Mouse (Mus musculus): ENCODE measurements at regions not wholly inside any gene's neighbourhood (a gene's known extent, or its start where the extent isn't known, plus 50 kb on each side); places are given as distances from the start of the nearest gene placed in this dataset.

- Histone ChIP-seq H3K9me3 (0 out of 2 replicates have a peak, but pooled peaks cover 4% of the 10 kb centered on the region), H3K36me3 (no peaks in the 10 kb centered on the region), H3K4me2 (no peak overlapping the region), H3K9ac (no peak overlapping the region), H3K27me3 (no peaks in the 10 kb centered on the region), H3K4me1 (replicated peaks) (no peaks in the 10 kb centered on the region), H3K4me3 (no peak overlapping the region), H3K27ac (replicated peaks) (no peak overlapping the region)
- no peak for ATAC-seq (ENCODE audit: low FRiP score, low read depth)
- 95% methylated on average over 2 of the region's 2 CpGs for WGBS
These were observed 55.3 kb upstream of the Spaca1 start for GRCm38 (mm10) chr4:34105251-34105650.

GRCm38 (mm10) chr4:34114323-34114722, 64.3 kb upstream of the Spaca1 start:
- ATAC-seq (ENCODE audit: low FRiP score, low read depth), result no peak
- Histone ChIP-seq H3K27me3 (no peaks in the 10 kb centered on the region), H3K4me3 (no peak overlapping the region), H3K27ac (replicated peaks) (no peak overlapping the region), H3K9ac (no peak overlapping the region), H3K4me1 (replicated peaks) (no peaks in the 10 kb centered on the region), H3K4me2 (no peak overlapping the region), H3K9me3 (no peaks in the 10 kb centered on the region), H3K36me3 (no peaks in the 10 kb centered on the region)
- 42% methylated on average over 6 of the region's 6 CpGs for WGBS

GRCm38 (mm10) chr4:34117086-34117485, 67.1 kb upstream of the Spaca1 start:
- no peak overlapping the region for H3K4me3 ChIP-seq
- ATAC-seq (ENCODE audit: low FRiP score, low read depth), result no peak
- H3K9me3 ChIP-seq, result no peaks in the 10 kb centered on the region
- H3K27ac ChIP-seq (replicated peaks), result no peak overlapping the region
- 69% methylated on average over 1 of the region's 1 CpGs for WGBS
- no peaks in the 10 kb centered on the region for H3K4me1 ChIP-seq (replicated peaks)
- no peaks in the 10 kb centered on the region for H3K36me3 ChIP-seq
- H3K4me2 ChIP-seq, result no peak overlapping the region
- H3K27me3 ChIP-seq, result no peaks in the 10 kb centered on the region
- H3K9ac ChIP-seq, result no peak overlapping the region

GRCm38 (mm10) chr4:34122959-34123520, 73.0 kb upstream of the Spaca1 start:
- Histone ChIP-seq H3K36me3 (no peaks in the 10 kb centered on the region), H3K9ac (no peak overlapping the region), H3K4me3 (no peak overlapping the region), H3K27ac (replicated peaks) (no peak overlapping the region), H3K9me3 (no peaks in the 10 kb centered on the region), H3K4me1 (replicated peaks) (no peaks in the 10 kb centered on the region), H3K27me3 (no peaks in the 10 kb centered on the region), H3K4me2 (no peak overlapping the region)
- no peak for ATAC-seq (ENCODE audit: low FRiP score, low read depth)
- WGBS, result 86% methylated on average over 9 of the region's 9 CpGs

- no peaks in the 10 kb centered on the region for H3K36me3 ChIP-seq
- WGBS, result 52% methylated on average over 4 of the region's 4 CpGs
- no peak overlapping the region for H3K4me3 ChIP-seq
- no peak overlapping the region for H3K9ac ChIP-seq
- no peak overlapping the region for H3K4me2 ChIP-seq
- no peak overlapping the region for H3K27ac ChIP-seq (replicated peaks)
- H3K9me3 ChIP-seq, result no peaks in the 10 kb centered on the region
- H3K4me1 ChIP-seq (replicated peaks), result no peaks in the 10 kb centered on the region
- no peak for ATAC-seq (ENCODE audit: low FRiP score, low read depth)
- H3K27me3 ChIP-seq, result no peaks in the 10 kb centered on the region
These were observed 78.2 kb upstream of the Spaca1 start for GRCm38 (mm10) chr4:34128224-34128623.

GRCm38 (mm10) chr4:34146133-34146867, 96.3 kb upstream of the Spaca1 start:
- H3K4me1 ChIP-seq (replicated peaks), result 0 out of 2 replicates have a peak, but pooled peaks cover 1% of the 10 kb centered on the region
- WGBS, result 78% methylated on average over 2 of the region's 2 CpGs

GRCm38 (mm10) chr4:34148956-34149739, 99.2 kb upstream of the Spaca1 start:
- WGBS, result 68% methylated on average over 5 of the region's 5 CpGs
- Histone ChIP-seq H3K36me3 (no peaks in the 10 kb centered on the region), H3K9ac (no peak overlapping the region), H3K27me3 (no peaks in the 10 kb centered on the region), H3K4me3 (no peak overlapping the region), H3K4me1 (replicated peaks) (0 out of 2 replicates have a peak, but pooled peaks cover 9% of the 10 kb centered on the region), H3K4me2 (no peak overlapping the region), H3K9me3 (no peaks in the 10 kb centered on the region), H3K27ac (replicated peaks) (no peak overlapping the region)
- no peak for ATAC-seq (ENCODE audit: low FRiP score, low read depth)

More at GRCm38 (mm10) chr4:34146133-34146867, 96.3 kb upstream of the Spaca1 start:
- Histone ChIP-seq H3K27me3 (no peaks in the 10 kb centered on the region), H3K36me3 (no peaks in the 10 kb centered on the region), H3K27ac (replicated peaks) (no peak overlapping the region), H3K4me3 (no peak overlapping the region), H3K4me2 (no peak overlapping the region), H3K9ac (no peak overlapping the region), H3K9me3 (no peaks in the 10 kb centered on the region)
- peak; percentile 38; the same call in 1 of the 2 replicates for ATAC-seq (ENCODE audit: low FRiP score, low read depth)

GRCm38 (mm10) chr4:34151605-34152347, 101.8 kb upstream of the Spaca1 start:
- Histone ChIP-seq H3K27ac (replicated peaks) (no peak overlapping the region; the same call in 1 of the 2 replicates), H3K9me3 (no peaks in the 10 kb centered on the region), H3K36me3 (no peaks in the 10 kb centered on the region), H3K9ac (no peak overlapping the region), H3K4me1 (replicated peaks) (0 out of 2 replicates have a peak, but pooled peaks cover 9% of the 10 kb centered on the region), H3K4me3 (no peak overlapping the region), H3K27me3 (no peaks in the 10 kb centered on the region), H3K4me2 (no peak overlapping the region)
- ATAC-seq (ENCODE audit: low FRiP score, low read depth), result peak; percentile 61; the same call in 1 of the 2 replicates
- 62% methylated on average over 10 of the region's 10 CpGs for WGBS

- Histone ChIP-seq H3K27me3 (no peaks in the 10 kb centered on the region), H3K27ac (replicated peaks) (no peak overlapping the region), H3K4me1 (replicated peaks) (0 out of 2 replicates have a peak, but pooled peaks cover 9% of the 10 kb centered on the region), H3K36me3 (no peaks in the 10 kb centered on the region), H3K4me2 (no peak overlapping the region), H3K9me3 (no peaks in the 10 kb centered on the region), H3K4me3 (no peak overlapping the region), H3K9ac (no peak overlapping the region)
- WGBS, result 90% methylated on average over 6 of the region's 6 CpGs
- ATAC-seq (ENCODE audit: low FRiP score, low read depth), result no peak
These were observed 105.5 kb upstream of the Spaca1 start for GRCm38 (mm10) chr4:34155501-34155900.

- Histone ChIP-seq H3K9ac (no peak overlapping the region), H3K4me2 (no peak overlapping the region), H3K9me3 (no peaks in the 10 kb centered on the region), H3K4me3 (no peak overlapping the region), H3K27me3 (no peaks in the 10 kb centered on the region), H3K27ac (replicated peaks) (no peak overlapping the region), H3K36me3 (no peaks in the 10 kb centered on the region), H3K4me1 (replicated peaks) (no peaks in the 10 kb centered on the region)
- no peak for ATAC-seq (ENCODE audit: low FRiP score, low read depth)
- 91% methylated on average over 6 of the region's 6 CpGs for WGBS
These were observed 108.0 kb upstream of the Spaca1 start for GRCm38 (mm10) chr4:34157818-34158511.

- 48% methylated on average over 4 of the region's 4 CpGs for WGBS
- ATAC-seq (ENCODE audit: low FRiP score, low read depth), result no peak
- no peaks in the 10 kb centered on the region for H3K27me3 ChIP-seq
These were observed 121.4 kb upstream of the Spaca1 start for GRCm38 (mm10) chr4:34171265-34171862.

More at GRCm38 (mm10) chr4:34171265-34171862, 121.4 kb upstream of the Spaca1 start:
- Histone ChIP-seq H3K9ac (no peak overlapping the region), H3K4me1 (replicated peaks) (0 out of 2 replicates have a peak, but pooled peaks cover 4% of the 10 kb centered on the region), H3K27ac (replicated peaks) (no peak overlapping the region), H3K9me3 (no peaks in the 10 kb centered on the region), H3K4me2 (no peak overlapping the region), H3K36me3 (no peaks in the 10 kb centered on the region), H3K4me3 (no peak overlapping the region)

Measured in hindbrain, embryonic 15.5 days (tissue).